Mouse (Mus musculus) CH12.LX (cell line): ENCODE results near the gene Arhgap18.

Source experiments
- CHD1 ChIP-seq: IDR thresholded peaks from 2 replicates; pipeline ENCODE4 v1.6.1; 2012; ENCODE audit warnings: low read depth, low read length, improper control_type of control experiment, inconsistent platforms
- CTCF ChIP-seq, 2 experiments: IDR thresholded peaks in 1 of 2; conservative IDR thresholded peaks in 1 of 2; 2 replicates each; pipeline ENCODE4 v1.5.1; 2011 to 2012; ENCODE audit warnings: low read depth in 2 of 2, low read length in 2 of 2, improper control_type of control experiment in 1 of 2, inconsistent platforms in 1 of 2, mild to moderate bottlenecking in 1 of 2, moderate library complexity in 1 of 2
- E2F4 ChIP-seq: IDR thresholded peaks from 2 replicates; pipeline ENCODE4 v1.6.1; 2011; ENCODE audit warnings: low read depth, low read length, improper control_type of control experiment; ENCODE audit not compliant: insufficient replicate concordance
- EP300 ChIP-seq: IDR thresholded peaks from 2 replicates; pipeline ENCODE4 v1.6.1; 2011; ENCODE audit warnings: low read length, improper control_type of control experiment
- HCFC1 ChIP-seq: IDR thresholded peaks from 2 replicates; pipeline ENCODE4 v1.6.1; 2012; ENCODE audit warnings: low read depth, mild to moderate bottlenecking, inconsistent platforms, low read length, improper control_type of control experiment
- MAX ChIP-seq: IDR thresholded peaks from 2 replicates; pipeline ENCODE4 v1.6.1; 2011; ENCODE audit warnings: low read length, improper control_type of control experiment
- MAZ ChIP-seq: IDR thresholded peaks from 2 replicates; pipeline ENCODE4 v1.6.1; 2012; ENCODE audit warnings: low read depth, mild to moderate bottlenecking, inconsistent platforms, low read length, improper control_type of control experiment, moderate library complexity
- POLR2A ChIP-seq: IDR thresholded peaks from 2 replicates; pipeline ENCODE4 v1.6.1; 2011; ENCODE audit warnings: low read depth, mild to moderate bottlenecking, improper control_type of control experiment, low read length
- UBTF ChIP-seq: IDR thresholded peaks from 2 replicates; pipeline ENCODE4 v1.6.1; 2012; ENCODE audit warnings: low read depth, mild to moderate bottlenecking, inconsistent platforms, low read length, improper control_type of control experiment, moderate library complexity
- USF1 ChIP-seq: IDR thresholded peaks from 2 replicates; pipeline ENCODE4 v1.6.1; 2014; ENCODE audit warnings: low read depth, mild to moderate bottlenecking, inconsistent platforms, low read length, improper control_type of control experiment
- USF2 ChIP-seq: conservative IDR thresholded peaks from 2 replicates; pipeline ENCODE4 v1.6.1; 2011; ENCODE audit warnings: low read depth, low read length, improper control_type of control experiment
- ZKSCAN1 ChIP-seq: IDR thresholded peaks from 2 replicates; pipeline ENCODE4 v1.6.1; 2012; ENCODE audit warnings: low read depth, inconsistent platforms, low read length, improper control_type of control experiment, borderline replicate concordance

DNA sequence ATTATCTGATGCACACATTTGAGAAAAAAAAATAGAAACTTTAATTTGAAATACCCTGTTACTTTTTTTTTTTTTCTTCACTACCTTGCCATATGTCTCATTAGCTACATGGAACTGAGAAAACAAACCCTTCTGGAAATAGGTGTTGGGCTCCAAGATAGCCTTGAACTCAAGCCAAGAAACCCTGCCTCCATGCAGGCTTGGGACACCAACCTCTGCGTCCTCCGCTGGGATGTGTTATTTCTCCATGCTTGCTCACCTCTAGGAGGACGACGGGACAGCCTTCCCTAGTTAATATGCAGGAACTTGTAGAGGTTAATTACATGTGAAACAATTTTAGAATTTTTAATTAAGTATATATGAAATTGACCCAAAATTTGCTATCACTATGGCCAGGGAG, 96.1 kb downstream of the Arhgap18 start:
- TF ChIP-seq POLR2A (no peak), CTCF (conservative IDR thresholded peaks at IDR 0.05 in 1 of 2, IDR thresholded peaks at IDR 0.05 in 1 of 2; ENCODE audit: low read depth in 2 of 2, low read length in 2 of 2) (no peak), USF1 (no peak), EP300 (no peak), MAZ (no peak), USF2 (no peak), HCFC1 (no peak), UBTF (no peak), CHD1 (no peak), ZKSCAN1 (no peak), E2F4 (no peak), MAX (no peak)
